Mouse (Mus musculus) small intestine, adult 2 months (tissue): ENCODE measurements at regions not wholly inside any gene's neighbourhood (a gene's known extent, or its start where the extent isn't known, plus 50 kb on each side); places are given as distances from the start of the nearest gene placed in this dataset.
A peak's percentile ranks its signal among the peaks of the same experiment; 100 is the strongest.

Experiments used
- H3K27ac ChIP-seq: fragments of 200-500 bp; 2 replicates; pipeline ENCODE4 v1.5.1; 2012; ENCODE audit warnings: low read depth, low read length, control low read depth, inconsistent platforms; ENCODE audit not compliant: insufficient read depth
- H3K27me3 ChIP-seq: fragments of 200-500 bp; 2 replicates; pipeline ENCODE4 v1.6.1; 2012; ENCODE audit warnings: mild to moderate bottlenecking, moderate library complexity, low read length, inconsistent platforms; ENCODE audit not compliant: control insufficient read depth, insufficient read depth
- H3K36me3 ChIP-seq: fragments of 200-500 bp; 2 replicates; pipeline ENCODE4 v1.6.1; 2012; ENCODE audit warnings: mild to moderate bottlenecking, low read length, control low read depth, inconsistent platforms; ENCODE audit not compliant: control insufficient read depth, insufficient read depth
- H3K4me1 ChIP-seq: fragments of 200-500 bp; 2 replicates; pipeline ENCODE4 v1.6.1; 2012; ENCODE audit warnings: low read length, inconsistent platforms, mixed read lengths; ENCODE audit not compliant: control insufficient read depth, insufficient read depth, insufficient read length
- H3K4me3 ChIP-seq: fragments of 200-500 bp; 2 replicates; pipeline ENCODE4 v1.5.1; 2012; ENCODE audit warnings: low read depth, mild to moderate bottlenecking, control low read depth, inconsistent platforms, low read length, moderate library complexity
- CTCF ChIP-seq: fragments of 200-500 bp; IDR thresholded peaks from 2 replicates; pipeline ENCODE4 v1.5.1; 2012; ENCODE audit warnings: low read depth, mild to moderate bottlenecking, control low read depth, inconsistent platforms, low read length, moderate library complexity, mixed read lengths; ENCODE audit not compliant: insufficient replicate concordance, insufficient read length; ENCODE audit errors: extremely low read depth
- POLR2A ChIP-seq: fragments of 200-500 bp; IDR thresholded peaks from 2 replicates; pipeline ENCODE4 v1.6.1; 2012; ENCODE audit warnings: low read depth, mild to moderate bottlenecking, control low read depth, inconsistent platforms, low read length, moderate library complexity
- WGBS: fragments of 180-500 bp; shearing (Covaris S2); methylation state at CpG from one replicate; pipeline ENCODE4 v1.1.7; 2018; 5-methylcytosine and 5-hydroxymethylcytosine counted together

GRCm38 (mm10) chr5:102393941-102394340, 87.2 kb upstream of the Arhgap24 start:
- Histone ChIP-seq H3K36me3 (no peaks in the 10 kb centered on the region), H3K4me1 (no peaks in the 10 kb centered on the region), H3K27ac (no peak overlapping the region), H3K27me3 (no peaks in the 10 kb centered on the region), H3K4me3 (no peak overlapping the region)
- TF ChIP-seq POLR2A (no peak), CTCF (no peak)
- 80% methylated on average over 3 of the region's 3 CpGs for WGBS

DNA sequence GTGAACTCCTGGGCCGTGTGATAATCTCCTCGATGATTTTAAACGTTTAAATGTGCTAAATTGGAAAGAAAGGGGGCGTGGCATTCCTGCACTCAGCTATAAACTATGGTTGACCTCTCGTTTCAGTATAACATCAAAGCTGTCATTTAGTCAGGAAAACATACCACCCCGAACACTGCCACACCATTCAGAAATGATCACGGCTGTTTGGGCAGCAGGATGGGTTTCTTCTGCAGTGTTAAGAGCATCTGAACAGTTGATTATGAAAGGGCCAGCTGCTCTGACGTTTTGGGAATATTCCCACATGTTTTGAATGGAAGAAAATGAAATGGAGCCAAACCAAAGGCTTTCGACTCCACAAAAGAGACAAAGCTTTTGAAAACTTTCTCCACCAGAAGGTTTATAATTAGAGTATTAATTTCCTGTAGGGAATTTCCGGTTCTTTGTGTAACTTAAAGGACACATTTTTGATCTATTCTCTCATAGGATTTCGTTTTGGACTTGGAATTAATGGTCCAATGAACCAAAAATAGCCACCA, 85.5 kb upstream of the Arhgap24 start:
- 43% methylated on average over 11 of the region's 11 CpGs for WGBS
- Histone ChIP-seq H3K27ac (no peak overlapping the region), H3K36me3 (no peaks in the 10 kb centered on the region), H3K27me3 (no peaks in the 10 kb centered on the region), H3K4me1 (no peaks in the 10 kb centered on the region), H3K4me3 (no peak overlapping the region)
- TF ChIP-seq POLR2A (no peak), CTCF (no peak)

DNA sequence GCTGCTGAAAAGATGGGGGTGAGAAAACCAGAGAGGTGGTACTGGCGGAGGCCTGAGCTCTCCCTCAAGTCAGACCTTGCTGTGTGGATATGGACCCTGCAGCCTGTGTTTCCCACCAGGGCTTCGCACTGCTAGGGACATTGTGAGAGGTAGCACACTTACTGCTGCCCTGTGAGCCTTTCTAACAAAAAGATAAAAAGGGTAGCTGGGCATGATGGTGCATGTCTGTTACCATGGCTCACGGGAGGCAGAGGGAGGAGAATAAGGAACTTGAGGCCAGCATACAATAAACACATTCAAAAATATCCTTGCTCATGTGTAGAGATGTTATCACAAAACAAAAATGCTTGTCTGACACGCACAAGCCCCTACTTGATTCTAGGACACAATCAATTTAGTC, 82.2 kb upstream of the Arhgap24 start:
- Histone ChIP-seq H3K36me3 (no peaks in the 10 kb centered on the region), H3K4me1 (no peaks in the 10 kb centered on the region), H3K4me3 (no peak overlapping the region), H3K27me3 (no peaks in the 10 kb centered on the region), H3K27ac (no peak overlapping the region)
- no peak for TF ChIP-seq POLR2A
- no peak for TF ChIP-seq CTCF
- WGBS: 71% methylated on average over 4 of the region's 4 CpGs

- no peak overlapping the region for H3K27ac ChIP-seq
- no peak for TF ChIP-seq POLR2A
- no peaks in the 10 kb centered on the region for H3K4me1 ChIP-seq
- no peak overlapping the region for H3K4me3 ChIP-seq
- H3K27me3 ChIP-seq: no peaks in the 10 kb centered on the region; the same call in 1 of the 2 replicates
- WGBS: 61% methylated on average over 5 of the region's 5 CpGs
- no peaks in the 10 kb centered on the region for H3K36me3 ChIP-seq
Observed at GRCm38 (mm10) chr5:102417642-102418041, 63.5 kb upstream of the Arhgap24 start.

- TF ChIP-seq POLR2A (no peak), CTCF (peak; percentile 33; the same call in 1 of the 2 replicates)
- Histone ChIP-seq H3K36me3 (no peaks in the 10 kb centered on the region), H3K4me1 (no peaks in the 10 kb centered on the region), H3K4me3 (no peak overlapping the region), H3K27me3 (no peaks in the 10 kb centered on the region; the same call in 1 of the 2 replicates), H3K27ac (no peak overlapping the region)
- 26% methylated on average over 1 of the region's 1 CpGs for WGBS
Observed at GRCm38 (mm10) chr5:102419089-102419488, 62.1 kb upstream of the Arhgap24 start.

- Histone ChIP-seq H3K4me1 (no peaks in the 10 kb centered on the region), H3K4me3 (no peak overlapping the region), H3K27ac (no peak overlapping the region), H3K36me3 (no peaks in the 10 kb centered on the region), H3K27me3 (no peaks in the 10 kb centered on the region)
- no peak for TF ChIP-seq CTCF
- TF ChIP-seq POLR2A: no peak
- 79% methylated on average over 16 of the region's 16 CpGs for WGBS
Observed at GRCm38 (mm10) chr5:102424636-102425242, 56.5 kb upstream of the Arhgap24 start.

DNA sequence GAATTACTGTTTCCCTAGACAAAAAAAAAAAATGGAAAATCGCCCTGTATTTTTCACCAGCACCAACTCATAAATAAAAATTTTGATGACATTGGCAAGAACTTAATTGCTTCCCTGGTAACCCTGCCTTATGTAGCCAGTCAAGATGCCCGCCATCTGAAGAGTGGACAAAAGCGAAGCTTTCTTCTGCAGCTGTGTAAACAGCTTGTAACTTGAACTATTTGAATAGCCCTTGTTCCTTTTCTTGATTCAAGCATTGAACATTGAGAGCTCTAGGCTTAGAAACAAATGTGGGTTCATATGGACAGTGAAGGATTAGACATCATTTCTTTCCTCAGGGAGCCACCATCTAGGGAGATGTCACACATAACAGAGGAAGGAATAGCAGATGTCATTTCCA, 52.9 kb upstream of the Arhgap24 start:
- Histone ChIP-seq H3K36me3 (no peaks in the 10 kb centered on the region), H3K27me3 (no peaks in the 10 kb centered on the region), H3K4me3 (no peak overlapping the region), H3K4me1 (no peaks in the 10 kb centered on the region), H3K27ac (no peak overlapping the region)
- 69% methylated on average over 3 of the region's 3 CpGs for WGBS
- TF ChIP-seq CTCF (no peak), POLR2A (no peak)
